Mouse (Mus musculus) ES-Bruce4 (cell line): ENCODE results near the gene Fam81a. TPM values are rescaled to one million over a fixed set of nuclear protein-coding genes. Genes with fewer than 3 reads are reported as not detected.

Source experiments
- H3K27ac ChIP-seq: 2 replicates; pipeline ENCODE4 v1.5.1; 2012; ENCODE audit warnings: low read length, inconsistent platforms; ENCODE audit not compliant: insufficient read depth
- H3K27me3 ChIP-seq: 2 replicates; pipeline ENCODE4 v1.6.1; 2012; ENCODE audit warnings: mild to moderate bottlenecking, low read length, inconsistent platforms; ENCODE audit not compliant: control insufficient read depth, poor library complexity, insufficient read depth, severe bottlenecking
- H3K36me3 ChIP-seq: 2 replicates; pipeline ENCODE4 v1.6.1; 2012; ENCODE audit warnings: inconsistent platforms, mild to moderate bottlenecking, low read length, moderate library complexity; ENCODE audit not compliant: control insufficient read depth, poor library complexity, insufficient read depth, severe bottlenecking
- H3K4me1 ChIP-seq: one replicate; pipeline ENCODE4 v1.8.1; 2011; ENCODE audit warnings: low read length; ENCODE audit not compliant: control insufficient read depth, insufficient read depth
- H3K4me3 ChIP-seq: 2 replicates; pipeline ENCODE4 v1.5.1; 2011; ENCODE audit warnings: low read depth, mild to moderate bottlenecking, low read length
- H3K9ac ChIP-seq: 2 replicates; pipeline ENCODE4 v1.6.1; 2012; ENCODE audit warnings: low read depth, mild to moderate bottlenecking, inconsistent platforms; ENCODE audit not compliant: poor library complexity, severe bottlenecking
- H3K9me3 ChIP-seq: replicated peaks from 2 replicates; pipeline ENCODE4 v1.6.1; 2012; ENCODE audit warnings: mild to moderate bottlenecking, low read length, inconsistent platforms; ENCODE audit not compliant: control insufficient read depth, poor library complexity, insufficient read depth, severe bottlenecking
- CTCF ChIP-seq: IDR thresholded peaks from one replicate; pipeline ENCODE4 v1.8.1; 2011; ENCODE audit warnings: low read depth, low read length
- EP300 ChIP-seq: IDR thresholded peaks from 2 replicates; pipeline ENCODE4 v1.6.1; 2011; ENCODE audit warnings: low read depth, low read length; ENCODE audit not compliant: insufficient read depth
- POLR2A ChIP-seq: IDR thresholded peaks from one replicate; pipeline ENCODE4 v1.8.1; 2011; ENCODE audit warnings: low read length; ENCODE audit not compliant: insufficient read depth
- polyA plus RNA-seq: library from polyadenylated mRNA; stranded (reverse); fragments of >200 nt; gene quantifications from 2 replicates; pipeline ENCODE4 v1.2.4, GENCODE M21; 2011; ENCODE audit warnings: low read depth; ENCODE audit not compliant: missing spikeins, insufficient read depth, insufficient read length

Fam81a gene
- polyA plus RNA-seq, 1 experiment, result 8.3 TPM

GRCm38 (mm10) chr9:70088041-70088785, 54.1 kb downstream of the Fam81a start:
- H3K4me3 ChIP-seq, result no peak overlapping the region
- no peaks in the 10 kb centered on the region for H3K36me3 ChIP-seq
- no peak for TF ChIP-seq EP300
- TF ChIP-seq CTCF, result no peak
- no peak for TF ChIP-seq POLR2A
- H3K27me3 ChIP-seq, result no peaks in the 10 kb centered on the region
- H3K9me3 ChIP-seq, result no peaks in the 10 kb centered on the region
- H3K9ac ChIP-seq, result no peak overlapping the region
- H3K4me1 ChIP-seq, result peaks cover 7% of the 10 kb centered on the region
- H3K27ac ChIP-seq, result 0 out of 2 replicates have a peak overlapping the region, but pooled peaks have one; percentile 30

GRCm38 (mm10) chr9:70087379-70087778, 55.0 kb downstream of the Fam81a start:
- H3K9me3 ChIP-seq, result no peaks in the 10 kb centered on the region
- TF ChIP-seq CTCF (no peak), EP300 (peak; percentile 59; the same call in 1 of the 2 replicates), POLR2A (no peak)
- peaks cover 7% of the 10 kb centered on the region for H3K4me1 ChIP-seq
- H3K36me3 ChIP-seq, result no peaks in the 10 kb centered on the region
- peak overlapping the region; percentile 80 for H3K27ac ChIP-seq
- H3K4me3 ChIP-seq, result no peak overlapping the region
- no peak overlapping the region for H3K9ac ChIP-seq
- H3K27me3 ChIP-seq, result no peaks in the 10 kb centered on the region

GRCm38 (mm10) chr9:70086091-70086490, 56.3 kb downstream of the Fam81a start:
- no peaks in the 10 kb centered on the region for H3K36me3 ChIP-seq
- H3K4me1 ChIP-seq, result peaks cover 7% of the 10 kb centered on the region
- no peak overlapping the region for H3K9ac ChIP-seq
- H3K27me3 ChIP-seq, result no peaks in the 10 kb centered on the region
- H3K9me3 ChIP-seq, result no peaks in the 10 kb centered on the region
- no peak overlapping the region; the same call in 1 of the 2 replicates for H3K27ac ChIP-seq
- TF ChIP-seq EP300, result no peak
- no peak for TF ChIP-seq CTCF
- TF ChIP-seq POLR2A, result no peak
- no peak overlapping the region for H3K4me3 ChIP-seq

- Histone ChIP-seq H3K36me3 (no peaks in the 10 kb centered on the region), H3K9me3 (no peaks in the 10 kb centered on the region), H3K4me3 (no peak overlapping the region; the same call in 1 of the 2 replicates), H3K27ac (0 out of 2 replicates have a peak overlapping the region, but pooled peaks have one; percentile 22), H3K4me1 (peaks cover 7% of the 10 kb centered on the region), H3K9ac (no peak overlapping the region), H3K27me3 (no peaks in the 10 kb centered on the region)
- peak; percentile 39 for TF ChIP-seq CTCF
- no peak for TF ChIP-seq EP300
Observed at GRCm38 (mm10) chr9:70084107-70084506, 58.3 kb downstream of the Fam81a start.

- TF ChIP-seq CTCF, result no peak
- TF ChIP-seq POLR2A, result peak; percentile 68
- peak; percentile 95 for TF ChIP-seq EP300
- Histone ChIP-seq H3K4me1 (peaks cover 2% of the 10 kb centered on the region), H3K9ac (peak overlapping the region; percentile 37), H3K27me3 (no peaks in the 10 kb centered on the region), H3K9me3 (no peaks in the 10 kb centered on the region), H3K27ac (peak overlapping the region; percentile 81), H3K36me3 (no peaks in the 10 kb centered on the region), H3K4me3 (peak overlapping the region; percentile 67)
Observed at GRCm38 (mm10) chr9:70082357-70083204, 59.8 kb downstream of the Fam81a start.
